Mouse (Mus musculus) E14TG2a.4 (cell line): ENCODE measurements around the gene Nfya.

ENCODE experiments used
- CTCF ChIP-seq: conservative IDR thresholded peaks from 2 replicates; pipeline ENCODE4 v1.5.1; 2014; ENCODE audit warnings: low read length
- NANOG ChIP-seq: IDR thresholded peaks from 2 replicates; pipeline ENCODE4 v1.6.1; 2014; ENCODE audit warnings: borderline replicate concordance, low read length, mixed read lengths

DNA sequence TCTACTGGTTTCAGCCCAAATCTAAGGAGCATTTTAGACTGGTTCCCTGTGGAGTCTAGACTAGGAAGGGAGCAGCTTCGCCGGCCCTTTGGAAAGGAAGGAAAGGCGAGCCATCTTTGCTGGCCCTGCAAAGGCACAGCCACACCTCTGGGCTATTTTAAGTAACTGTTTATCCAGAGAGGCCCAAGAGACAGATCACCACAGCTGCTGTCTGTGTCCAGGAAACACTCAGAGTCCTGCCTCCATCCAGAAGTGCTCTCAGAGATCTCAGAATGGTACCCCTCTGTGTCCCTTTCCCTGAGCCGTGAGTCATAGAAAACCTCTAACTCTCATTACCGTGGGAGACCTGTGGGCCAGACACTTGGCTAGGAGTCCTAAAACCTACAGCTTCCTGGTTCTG lies 20.7 kb upstream of the Nfya start:
- TF ChIP-seq CTCF (no peak), NANOG (no peak)
